Mouse (Mus musculus) ES-Bruce4 (cell line): Measurements from ENCODE around the gene Pomp.

Source experiments
- CTCF ChIP-seq: IDR thresholded peaks from one replicate; pipeline ENCODE4 v1.8.1; 2011; ENCODE audit warnings: low read depth, low read length
- EP300 ChIP-seq: IDR thresholded peaks from 2 replicates; pipeline ENCODE4 v1.6.1; 2011; ENCODE audit warnings: low read depth, low read length; ENCODE audit not compliant: insufficient read depth

DNA sequence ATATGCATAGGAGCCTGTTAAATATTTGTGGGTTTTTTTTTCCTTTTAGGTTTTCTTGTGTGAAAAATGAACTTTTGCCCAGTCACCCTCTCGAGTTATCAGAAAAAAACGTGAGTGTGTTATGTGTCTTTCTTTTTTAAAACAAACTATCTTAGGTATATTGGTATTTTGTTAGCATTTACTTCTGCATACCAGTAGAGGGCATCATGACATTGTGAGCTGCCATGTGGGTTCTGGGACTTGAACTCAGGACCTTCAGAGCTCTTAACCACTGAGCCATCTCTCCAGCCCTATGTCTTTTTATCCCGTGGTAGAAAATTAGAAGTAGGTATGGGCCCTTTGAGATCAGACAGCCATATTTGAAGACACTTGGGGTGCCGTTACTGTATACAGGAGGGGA, 8.4 kb downstream of the Pomp start:
- TF ChIP-seq EP300, result no peak
- no peak for TF ChIP-seq CTCF
